Mouse (Mus musculus): Measurements from ENCODE around the gene Kcnc4.

Kcnc4 gene

DNA sequence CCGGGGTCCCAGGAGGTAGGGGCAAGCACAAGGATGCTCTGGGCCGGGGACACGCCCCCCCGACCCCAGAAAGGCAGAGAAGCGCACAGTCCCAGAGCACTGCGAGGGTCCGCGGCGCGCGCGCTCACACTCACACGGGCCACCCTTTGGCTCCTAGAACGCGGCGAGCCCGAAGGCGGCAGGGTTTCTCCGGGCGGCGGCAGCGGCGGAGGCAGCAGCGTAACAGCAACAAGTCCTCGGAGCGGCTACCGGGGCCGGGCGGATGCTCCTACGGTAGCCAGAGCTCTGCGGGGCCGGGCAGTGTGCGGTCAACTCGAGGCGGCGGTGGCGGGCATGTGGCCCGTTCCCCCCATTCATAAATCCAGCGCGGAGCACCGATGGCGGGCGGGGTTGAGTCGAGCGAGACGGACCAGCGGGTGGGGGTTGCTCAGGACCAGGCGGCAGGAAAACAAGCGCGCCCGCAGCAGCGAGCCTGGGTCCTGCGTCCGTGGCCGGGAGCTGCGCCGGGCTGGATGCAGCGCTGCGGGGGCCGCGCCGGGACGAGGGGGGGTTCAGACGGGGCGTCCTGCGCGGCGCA, at the start of gene Kcnc4:
Gene Kcnc4, minus strand, starts transcription at position 357 of the 577 bp plus-strand sequence.
- DNase-seq (ENCODE audit: low read depth, low spot score), result no peak

DNA sequence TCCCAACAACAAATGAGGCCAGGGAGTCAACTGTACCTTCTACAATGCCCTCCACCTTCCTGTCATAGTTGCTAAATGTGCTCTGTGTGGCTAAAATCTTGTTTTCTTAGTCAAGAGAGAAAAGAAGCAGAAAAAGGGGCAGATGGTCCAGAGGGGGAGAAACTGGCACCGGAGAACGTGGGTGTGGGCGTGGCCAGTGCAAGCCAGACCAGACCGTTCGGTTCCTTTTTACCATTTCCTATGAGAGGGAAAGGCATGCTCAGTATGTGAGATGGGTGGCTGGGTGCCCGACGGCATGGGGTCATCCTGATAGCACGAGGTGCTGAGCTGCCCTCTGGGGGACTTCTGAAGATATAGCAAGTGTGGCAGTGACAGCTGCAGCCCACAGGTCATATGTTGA, 49.3 kb upstream of the Kcnc4 start:
- no peak for DNase-seq (ENCODE audit: low read depth, low spot score)

GRCm38 (mm10) chr3:107507966-107508365, 48.6 kb upstream of the Kcnc4 start:
- DNase-seq (ENCODE audit: low read depth, low spot score), result peak; percentile 28

GRCm38 (mm10) chr3:107506531-107506930, 47.2 kb upstream of the Kcnc4 start:
- DNase-seq (ENCODE audit: low read depth, low spot score), result no peak

DNA sequence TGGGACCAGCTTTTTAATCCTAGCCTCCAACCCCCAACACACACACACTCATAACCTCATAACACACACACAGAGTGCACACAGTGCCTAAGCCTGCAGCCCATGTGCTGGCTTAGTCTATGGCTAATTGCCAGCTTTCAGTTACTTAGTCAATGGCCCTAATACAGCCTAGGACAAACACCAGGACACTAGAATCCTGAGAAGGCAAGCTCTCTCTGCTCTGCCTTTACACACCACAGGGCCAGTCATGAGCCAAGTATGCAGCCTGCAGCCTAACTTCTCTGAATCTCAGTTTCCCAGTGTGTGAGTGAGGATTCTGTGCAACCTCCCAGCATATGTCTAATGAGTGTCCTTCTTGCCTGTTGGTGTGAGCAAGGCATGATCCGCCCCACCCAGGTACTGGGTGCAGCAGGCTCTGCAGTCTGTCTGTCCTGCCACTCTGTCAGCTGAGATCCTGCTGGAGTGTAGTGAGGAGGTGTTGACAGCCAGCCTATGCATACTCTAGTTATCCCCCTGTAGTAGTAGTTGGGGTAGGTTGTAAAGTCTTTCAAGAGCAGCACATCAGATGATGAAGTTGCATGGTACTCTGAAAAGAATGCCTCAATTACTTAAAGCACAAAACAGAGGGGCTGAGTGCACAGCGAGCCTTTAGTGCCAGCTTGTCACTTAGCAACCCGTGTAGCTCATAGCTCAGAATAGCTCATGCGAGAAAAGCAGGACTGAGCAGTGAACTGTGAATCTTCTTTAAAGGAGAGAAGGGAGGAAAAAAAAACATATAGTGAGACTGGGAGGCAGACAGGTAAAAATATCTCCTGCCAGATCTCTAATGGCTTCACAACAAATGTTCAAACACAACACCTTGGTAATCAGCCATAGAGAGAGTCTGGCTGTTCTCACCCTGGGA, 46.4 kb upstream of the Kcnc4 start:
- DNase-seq (ENCODE audit: low read depth, low spot score), result no peak

- DNase-seq (ENCODE audit: low read depth, low spot score), result no peak
Observed at GRCm38 (mm10) chr3:107504542-107504941, 45.2 kb upstream of the Kcnc4 start.

DNA sequence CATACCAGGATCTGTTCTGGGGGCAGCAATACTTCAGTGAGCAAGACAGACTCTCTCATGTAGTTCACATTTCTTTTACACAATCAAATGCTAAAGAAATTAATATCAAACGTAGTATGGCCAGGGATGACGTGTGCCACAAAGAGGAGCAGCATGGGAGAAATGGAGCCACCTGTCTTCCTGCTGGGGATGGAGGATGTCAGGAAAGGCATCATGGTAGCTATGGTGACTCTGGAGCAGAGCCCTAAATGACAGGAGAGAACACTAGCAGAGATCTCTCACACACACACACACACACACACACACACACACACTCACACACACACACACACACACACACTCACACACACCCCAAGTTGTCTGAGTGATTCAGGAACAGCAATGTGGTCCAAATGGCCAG, 44.4 kb upstream of the Kcnc4 start:
- DNase-seq (ENCODE audit: low read depth, low spot score), result no peak

DNA sequence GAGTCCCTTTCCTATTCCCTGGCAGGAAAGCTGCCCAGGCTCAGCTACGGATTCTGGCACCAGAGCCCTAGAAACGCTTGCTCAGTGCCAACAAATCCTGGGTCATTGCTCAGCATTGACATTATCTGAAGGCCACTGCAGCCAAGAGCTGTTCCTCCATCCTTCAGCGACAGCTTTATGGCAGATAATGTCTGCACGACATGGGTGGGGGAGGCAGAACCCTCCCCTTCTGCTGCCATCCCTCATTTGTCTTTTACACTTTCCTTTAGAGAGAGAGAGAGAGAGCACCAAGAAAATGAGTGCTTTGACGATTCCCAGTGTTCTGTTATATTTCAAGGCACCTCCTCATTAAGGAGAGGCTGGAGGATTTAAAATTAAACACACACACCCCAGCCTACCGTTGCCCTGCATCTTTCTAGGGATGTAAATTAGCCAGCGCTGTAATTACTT, 42.4 kb upstream of the Kcnc4 start:
- DNase-seq (ENCODE audit: low read depth, low spot score), result no peak

GRCm38 (mm10) chr3:107500301-107500700, 40.9 kb upstream of the Kcnc4 start:
- DNase-seq (ENCODE audit: low read depth, low spot score), result no peak

GRCm38 (mm10) chr3:107496086-107496850, 36.9 kb upstream of the Kcnc4 start:
- no peak for DNase-seq (ENCODE audit: low read depth, low spot score)

GRCm38 (mm10) chr3:107495524-107495923, 36.2 kb upstream of the Kcnc4 start:
- DNase-seq (ENCODE audit: low read depth, low spot score), result no peak

- DNase-seq (ENCODE audit: low read depth, low spot score), result no peak
Observed at GRCm38 (mm10) chr3:107491459-107491858, 32.1 kb upstream of the Kcnc4 start.

DNA sequence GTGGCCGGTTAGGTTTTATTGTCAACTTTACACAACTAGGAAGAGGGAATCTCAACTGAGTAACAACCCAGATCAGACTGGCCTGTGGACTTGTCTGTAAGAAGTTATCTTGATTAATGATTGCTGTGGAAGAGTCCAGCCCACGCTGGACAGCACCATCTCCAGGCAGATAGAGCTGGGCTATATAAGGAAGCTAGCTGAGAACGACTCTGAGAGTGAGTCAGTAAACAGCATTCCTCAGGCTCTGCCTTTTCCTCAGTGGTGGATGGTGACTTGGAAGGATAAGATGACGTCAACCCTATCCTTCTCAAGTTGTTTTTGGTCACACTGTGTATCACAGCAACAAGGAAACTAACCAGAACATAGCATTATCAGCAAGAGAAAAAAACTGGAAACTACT, 29.3 kb upstream of the Kcnc4 start:
- no peak for DNase-seq (ENCODE audit: low read depth, low spot score)

DNA sequence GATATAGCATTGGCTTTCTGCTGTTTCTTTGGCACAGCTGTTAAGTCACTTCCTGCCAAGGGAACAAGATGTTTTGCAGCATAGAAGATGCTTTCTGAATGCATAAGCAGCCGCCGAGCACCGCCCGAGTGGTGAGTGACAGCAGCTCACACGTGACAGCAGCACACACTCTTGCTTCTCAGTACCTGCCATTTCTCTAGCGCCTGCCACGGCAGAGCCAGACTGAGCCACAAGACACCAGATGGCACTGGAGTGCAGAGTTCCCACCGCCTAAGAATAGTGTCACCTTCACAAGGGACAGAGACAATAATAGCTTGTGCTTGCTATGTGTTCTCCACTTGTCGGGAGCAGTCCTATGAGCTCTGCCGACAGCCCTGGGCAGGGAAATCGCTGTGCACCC, 23.9 kb upstream of the Kcnc4 start:
- DNase-seq (ENCODE audit: low read depth, low spot score), result no peak

- no peak for DNase-seq (ENCODE audit: low read depth, low spot score)
Observed at GRCm38 (mm10) chr3:107480660-107481059, 21.3 kb upstream of the Kcnc4 start.

DNA sequence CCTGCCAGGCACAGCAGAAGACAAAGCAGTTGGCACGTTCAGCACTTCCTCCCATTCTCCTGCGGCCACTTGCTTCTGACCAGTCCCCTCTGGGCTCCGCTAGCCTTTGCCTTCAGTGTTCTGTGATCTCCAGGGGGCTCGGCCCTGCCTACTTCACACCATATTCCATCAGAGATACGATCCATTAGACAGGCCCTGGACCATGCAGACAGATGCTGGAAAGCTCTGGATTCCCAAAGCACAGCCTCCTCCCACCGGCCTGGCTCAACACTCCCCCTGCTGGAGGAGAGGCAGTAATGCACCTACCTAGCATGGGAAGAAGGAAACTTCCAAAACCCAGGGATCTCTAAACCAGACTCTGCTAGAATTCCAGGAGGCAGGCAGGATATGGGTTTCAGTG, 12.8 kb upstream of the Kcnc4 start:
- DNase-seq (ENCODE audit: low read depth, low spot score), result peak; percentile 58

GRCm38 (mm10) chr3:107469059-107469458, 9.7 kb upstream of the Kcnc4 start:
- DNase-seq (ENCODE audit: low read depth, low spot score), result no peak

- no peak for DNase-seq (ENCODE audit: low read depth, low spot score)
Observed at GRCm38 (mm10) chr3:107468106-107468505, 8.8 kb upstream of the Kcnc4 start.

GRCm38 (mm10) chr3:107466577-107466976, 7.2 kb upstream of the Kcnc4 start:
- peak; percentile 75 for DNase-seq (ENCODE audit: low read depth, low spot score)

DNA sequence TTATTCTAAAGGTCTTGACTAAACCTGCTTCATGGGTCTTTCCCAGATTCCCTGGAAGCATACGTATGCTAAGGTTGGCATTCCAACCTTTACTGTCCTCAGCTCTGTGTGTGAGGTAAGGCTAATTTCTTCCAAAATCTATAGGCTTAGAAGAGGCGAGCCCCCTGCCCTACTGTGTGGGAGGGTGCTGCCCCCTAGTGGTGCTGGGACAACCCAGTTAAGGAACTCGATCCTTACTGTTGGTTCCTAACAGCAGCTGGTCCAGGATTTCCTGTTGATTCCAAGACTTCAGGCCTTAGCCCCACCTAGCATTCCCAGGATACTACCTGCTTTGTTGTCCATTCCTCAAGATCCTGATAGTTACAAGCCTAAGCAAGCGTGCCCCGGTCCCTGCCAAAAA, 2.8 kb upstream of the Kcnc4 start:
- peak; percentile 79 for DNase-seq (ENCODE audit: low read depth, low spot score)

GRCm38 (mm10) chr3:107459773-107460431, 550 bp upstream of the Kcnc4 start:
- DNase-seq (ENCODE audit: low read depth, low spot score), result no peak

Data from forelimb bud, embryonic 11.5 days (tissue).